ENCODE assay signal across 8 mouse cellular contexts in genomic region chr8:77516845-77517244, GRCm38 (mm10). TPM values are rescaled to one million over a fixed set of nuclear protein-coding genes. Genes with fewer than 3 reads are reported as not detected.
A peak's percentile ranks its signal among the peaks of the same experiment; 100 is the strongest.
DNase-seq lines count a peak whose midpoint lies in the region; ATAC-seq and TF ChIP-seq lines count a peak whose summit lies in the region.

No protein-coding gene starts in this region.

- DNase-seq in testis, postnatal 14 days (ENCODE audit: low spot score): no peak
- peak; percentile 54 for DNase-seq in embryo, embryonic 10 days (ENCODE audit: low spot score)
- peak; percentile 14 for DNase-seq in liver, adult 2 months (ENCODE audit: extremely low read depth, low read depth, low spot score)
- no peak for DNase-seq in ovary, postnatal 14 days (ENCODE audit: low spot score)
- DNase-seq in T-cell, adult 2 months (ENCODE audit: low spot score): no peak

- H3K9ac ChIP-seq in hindbrain, embryonic 13.5 days: peak overlapping the region; percentile 76
- peak overlapping the region; percentile 47; the same call in 1 of the 2 replicates for H3K9ac ChIP-seq in liver, adult 2 months (ENCODE audit: low read depth, low read length)
- peak overlapping the region; percentile 83; the same call in 1 of the 2 replicates for H3K9ac ChIP-seq in stomach, embryonic 15.5 days

- ATAC-seq in hindbrain, embryonic 13.5 days (ENCODE audit: low FRiP score): no peak
- ATAC-seq in stomach, embryonic 15.5 days (ENCODE audit: insufficient read depth, low FRiP score, low read depth): no peak

- no peak for TF ChIP-seq POLR2A in testis, adult 2 months (IDR thresholded peaks at IDR 0.05; ENCODE audit: control insufficient read depth, low read depth, low read length)
- no peak for TF ChIP-seq POLR2A in liver, adult 2 months (IDR thresholded peaks at IDR 0.05; ENCODE audit: extremely low read depth, insufficient read depth, low read length)

- H3K27ac ChIP-seq in testis, adult 2 months (ENCODE audit: control insufficient read depth, insufficient read depth, low read depth, low read length): peak overlapping the region; percentile 39
- no peak overlapping the region for H3K27ac ChIP-seq in hindbrain, embryonic 13.5 days
- no peak overlapping the region for H3K27ac ChIP-seq in liver, adult 2 months (replicated peaks; ENCODE audit: insufficient read depth, low read depth, low read length)
- no peak overlapping the region; the same call in 1 of the 2 replicates for H3K27ac ChIP-seq in stomach, embryonic 15.5 days

- 6% methylated on average over 10 of the region's 10 CpGs for WGBS in hindbrain, embryonic 13.5 days
- WGBS in liver, adult 2 months: 24% methylated on average over 10 of the region's 10 CpGs
- WGBS in stomach, embryonic 15.5 days: 3% methylated on average over 10 of the region's 10 CpGs

- H3K79me2 ChIP-seq in liver, adult 2 months (ENCODE audit: control insufficient read depth, insufficient read depth, low read length): no peaks in the 10 kb centered on the region

- no peaks in the 10 kb centered on the region for H3K36me3 ChIP-seq in testis, adult 2 months (ENCODE audit: control insufficient read depth, insufficient read depth, low read length)
- H3K36me3 ChIP-seq in hindbrain, embryonic 13.5 days: no peaks in the 10 kb centered on the region
- no peaks in the 10 kb centered on the region for H3K36me3 ChIP-seq in liver, adult 2 months (ENCODE audit: control insufficient read depth, insufficient read depth, low read length)
- H3K36me3 ChIP-seq in stomach, embryonic 15.5 days: no peaks in the 10 kb centered on the region

- peaks cover 17% of the 10 kb centered on the region for H3K4me1 ChIP-seq in testis, adult 2 months (ENCODE audit: control insufficient read depth, insufficient read depth, low read length)
- H3K4me1 ChIP-seq in hindbrain, embryonic 13.5 days (replicated peaks): peaks cover 20% of the 10 kb centered on the region
- H3K4me1 ChIP-seq in liver, adult 2 months (ENCODE audit: control insufficient read depth, insufficient read depth, low read length): no peaks in the 10 kb centered on the region
- peaks cover 26% of the 10 kb centered on the region for H3K4me1 ChIP-seq in stomach, embryonic 15.5 days

- no peaks in the 10 kb centered on the region for H3K27me3 ChIP-seq in testis, adult 2 months (ENCODE audit: control insufficient read depth, insufficient read depth, low read length)
- H3K27me3 ChIP-seq in hindbrain, embryonic 13.5 days: peaks cover 44% of the 10 kb centered on the region
- no peaks in the 10 kb centered on the region for H3K27me3 ChIP-seq in liver, adult 2 months (ENCODE audit: control insufficient read depth, insufficient read depth, low read length)
- no peaks in the 10 kb centered on the region for H3K27me3 ChIP-seq in stomach, embryonic 15.5 days (replicated peaks)

- H3K9me3 ChIP-seq in hindbrain, embryonic 13.5 days: no peaks in the 10 kb centered on the region
- no peaks in the 10 kb centered on the region for H3K9me3 ChIP-seq in stomach, embryonic 15.5 days

- H3K4me2 ChIP-seq in hindbrain, embryonic 13.5 days: peak overlapping the region; percentile 95
- H3K4me2 ChIP-seq in stomach, embryonic 15.5 days: peak overlapping the region; percentile 66

- TF ChIP-seq CTCF in testis, adult 2 months (IDR thresholded peaks at IDR 0.05; ENCODE audit: control insufficient read depth, insufficient read depth, insufficient replicate concordance, low read depth, low read length): no peak
- no peak for TF ChIP-seq CTCF in liver, adult 2 months (IDR thresholded peaks at IDR 0.05; ENCODE audit: low read depth, low read length)

- H3K4me3 ChIP-seq in testis, adult 2 months (ENCODE audit: control insufficient read depth, low read depth, low read length): peak overlapping the region; percentile 85
- H3K4me3 ChIP-seq in hindbrain, embryonic 13.5 days: peak overlapping the region; percentile 56
- peak overlapping the region; percentile 61 for H3K4me3 ChIP-seq in liver, adult 2 months (ENCODE audit: insufficient read depth, low read depth, low read length)
- H3K4me3 ChIP-seq in stomach, embryonic 15.5 days (replicated peaks): peak overlapping the region; percentile 89

RNA-seq across cellular contexts. Expression of gene Arhgap10, which starts 0.9 kb away (rescaled TPM):
- 7.2 and 7.5 TPM in 2 replicates for polyA plus RNA-seq in testis, adult 2 months (2012; rRNA removed)
- 5.0 and 6.3 TPM in 2 replicates for polyA plus RNA-seq in hindbrain, embryonic 13.5 days (2015; fragmentation: Nextera tagmentation; extraction: Ambion mirVana)
- total RNA-seq in liver, adult 2 months (2014; rRNA removed): 1.8 and 2.3 TPM in 2 replicates
- 0.42 and 0.88 TPM in 2 replicates for polyA plus RNA-seq in liver, adult 2 months (2012; rRNA removed)
- 29.4 and 29.8 TPM in 2 replicates for polyA plus RNA-seq in stomach, embryonic 15.5 days (2015; fragmentation: Nextera tagmentation; extraction: Ambion mirVana)

RNA-seq across cellular contexts. Expression of gene Prmt9, which starts 32.4 kb away (rescaled TPM):
- polyA plus RNA-seq in testis, adult 2 months (2012; rRNA removed): 3.0 and 3.5 TPM in 2 replicates
- 25.6 and 26.0 TPM in 2 replicates for polyA plus RNA-seq in hindbrain, embryonic 13.5 days (2015; fragmentation: Nextera tagmentation; extraction: Ambion mirVana)
- 14.7 and 17.3 TPM in 2 replicates for total RNA-seq in liver, adult 2 months (2014; rRNA removed)
- 4.9 and 5.2 TPM in 2 replicates for polyA plus RNA-seq in liver, adult 2 months (2012; rRNA removed)
- polyA plus RNA-seq in stomach, embryonic 15.5 days (2015; fragmentation: Nextera tagmentation; extraction: Ambion mirVana): 17.2 and 18.5 TPM in 2 replicates

Comparison
In these comparisons a context has a peak if more than half of its experiments do, and no peak if none do; other contexts are left out.
1. DNase-seq: peak in embryo, embryonic 10 days (single experiment) and liver, adult 2 months (single experiment); none in testis, postnatal 14 days (single experiment), ovary, postnatal 14 days (single experiment) and T-cell, adult 2 months (single experiment).
2. Peak in every context shown above with its lines, with median percentiles within 50 percentile points of each other: H3K4me3 ChIP-seq and H3K9ac ChIP-seq.